In genomic region chr2:105375261-105375660, GRCm38 (mm10) we compare ENCODE assay signal across 22 mouse cellular contexts. TPM values are rescaled to one million over a fixed set of nuclear protein-coding genes. Genes with fewer than 3 reads are reported as not detected.
DNase-seq lines count a peak whose midpoint lies in the region; ATAC-seq lines count a peak whose summit lies in the region.
"Had no signal": no experiment of that assay in that cellular context is flagged by ENCODE, and none has a peak within 500 bp of the region (broad histone marks: within the 10 kb centered on the region; RNA-seq: fewer than 3 reads in every experiment).

No protein-coding gene starts in this region.

- no peaks in the 10 kb centered on the region for H3K4me1 ChIP-seq in embryonic facial prominence, embryonic 11.5 days (ENCODE audit: control insufficient read depth, insufficient read depth, low read length)
- H3K4me1 ChIP-seq in embryonic facial prominence, embryonic 10.5 days: peaks cover 12% of the 10 kb centered on the region
- no peaks in the 10 kb centered on the region for H3K4me1 ChIP-seq in intestine, embryonic 15.5 days (replicated peaks)

- no peaks in the 10 kb centered on the region for H3K9me3 ChIP-seq in embryonic facial prominence, embryonic 11.5 days (replicated peaks; ENCODE audit: control insufficient read depth, low read length)
- no peaks in the 10 kb centered on the region for H3K9me3 ChIP-seq in embryonic facial prominence, embryonic 10.5 days
- no peaks in the 10 kb centered on the region for H3K9me3 ChIP-seq in intestine, embryonic 15.5 days
- H3K9me3 ChIP-seq: forebrain, embryonic 10.5 days; G1E; heart, embryonic 13.5 days had no signal

- no peak overlapping the region for H3K27ac ChIP-seq in embryonic facial prominence, embryonic 11.5 days (replicated peaks; ENCODE audit: low read depth, low read length)
- H3K27ac ChIP-seq in embryonic facial prominence, embryonic 10.5 days (replicated peaks): no peak overlapping the region
- no peak overlapping the region for H3K27ac ChIP-seq in intestine, embryonic 15.5 days
- H3K27ac ChIP-seq: forebrain, embryonic 10.5 days; gastrocnemius, adult 2 months; heart, embryonic 13.5 days had no signal

- no peak overlapping the region for H3K4me2 ChIP-seq in embryonic facial prominence, embryonic 11.5 days (ENCODE audit: low read depth, low read length)
- no peak overlapping the region for H3K4me2 ChIP-seq in intestine, embryonic 15.5 days (replicated peaks)
- H3K4me2 ChIP-seq: heart, embryonic 13.5 days had no signal

- H3K9ac ChIP-seq in embryonic facial prominence, embryonic 11.5 days (replicated peaks; ENCODE audit: low read length): no peak overlapping the region
- no peak overlapping the region for H3K9ac ChIP-seq in intestine, embryonic 15.5 days
- H3K9ac ChIP-seq: heart, embryonic 13.5 days had no signal

- no peak for ATAC-seq in embryonic facial prominence, embryonic 11.5 days (replicated peaks; ENCODE audit: insufficient number of reproducible peaks, low FRiP score, low TSS enrichment, low read depth)
- peak; percentile 78 for ATAC-seq in intestine, embryonic 15.5 days
- ATAC-seq: CD4-positive, CD25-positive, alpha-beta regulatory T cell, adult 4 months; forebrain, embryonic 14.5 days; hindbrain, embryonic 16.5 days; inflammation-experienced regulatory T-cells, adult 6 months had no signal

- H3K36me3 ChIP-seq in embryonic facial prominence, embryonic 11.5 days (replicated peaks; ENCODE audit: control insufficient read depth, insufficient read depth, low read depth, low read length): no peaks in the 10 kb centered on the region
- no peaks in the 10 kb centered on the region for H3K36me3 ChIP-seq in embryonic facial prominence, embryonic 10.5 days (replicated peaks)
- H3K36me3 ChIP-seq in intestine, embryonic 15.5 days: no peaks in the 10 kb centered on the region
- H3K36me3 ChIP-seq: forebrain, embryonic 10.5 days; G1E; heart, embryonic 13.5 days had no signal

- WGBS in embryonic facial prominence, embryonic 11.5 days: 87% methylated on average over 7 of the region's 7 CpGs
- WGBS in embryonic facial prominence, embryonic 10.5 days: 89% methylated on average over 7 of the region's 7 CpGs
- WGBS in intestine, embryonic 15.5 days: 82% methylated on average over 7 of the region's 7 CpGs

- DNase-seq in embryonic facial prominence, embryonic 11.5 days (ENCODE audit: low spot score): peak; percentile 18
- no peak for DNase-seq in embryonic facial prominence, embryonic 10.5 days (ENCODE audit: low spot score)
- DNase-seq in urinary bladder, postnatal 14 days (ENCODE audit: low spot score): peak; percentile 49
- DNase-seq in urinary bladder, postnatal 36 days (ENCODE audit: low spot score in 2 of 2): no peak
- DNase-seq in adrenal gland, adult 18-20 months (ENCODE audit: low spot score in 2 of 2): no peak
- no peak for DNase-seq in cerebellum, postnatal 25 days
- DNase-seq: adrenal gland, adult 2 months; adrenal gland, postnatal 36 days; B cell, adult 2 months; cerebellum, adult 2 months; cerebellum, postnatal 10 days; gastrocnemius, postnatal 25 days; heart, postnatal 36 days had no signal

- no peak overlapping the region for H3K4me3 ChIP-seq in embryonic facial prominence, embryonic 11.5 days (ENCODE audit: low read depth, low read length)
- H3K4me3 ChIP-seq in embryonic facial prominence, embryonic 10.5 days: no peak overlapping the region
- no peak overlapping the region for H3K4me3 ChIP-seq in intestine, embryonic 15.5 days (replicated peaks)
- H3K4me3 ChIP-seq: forebrain, embryonic 10.5 days; gastrocnemius, adult 2 months; heart, embryonic 13.5 days had no signal

- H3K27me3 ChIP-seq in embryonic facial prominence, embryonic 11.5 days (ENCODE audit: control insufficient read depth, insufficient read depth, low read length): no peaks in the 10 kb centered on the region
- peaks cover 13% of the 10 kb centered on the region for H3K27me3 ChIP-seq in embryonic facial prominence, embryonic 10.5 days (replicated peaks; ENCODE audit: low read depth, poor library complexity, severe bottlenecking)
- peaks cover 3% of the 10 kb centered on the region; the same call in 1 of the 2 replicates for H3K27me3 ChIP-seq in intestine, embryonic 15.5 days (replicated peaks)

RNA-seq across cellular contexts. Expression of gene Rcn1, which starts 23.9 kb away (rescaled TPM):
- 151 and 160 TPM in 2 replicates for polyA plus RNA-seq in embryonic facial prominence, embryonic 11.5 days (2014; fragmentation: Nextera tagmentation; extraction: Ambion mirVana)
- polyA plus RNA-seq in embryonic facial prominence, embryonic 10.5 days (2016; fragmentation: Nextera tagmentation; extraction: Ambion mirVana): 114 and 116 TPM in 2 replicates
- polyA plus RNA-seq in intestine, embryonic 15.5 days (2015; fragmentation: Nextera tagmentation; extraction: Ambion mirVana): 125 and 137 TPM in 2 replicates
- total RNA-seq in adrenal gland, adult 18-20 months (2021): 100 to 1,000 TPM in 1 of 2 experiments, 10 to 100 TPM in 1; 30.5 to 203 TPM

Comparison
In these comparisons a context has a peak if more than half of its experiments do, and no peak if none do; other contexts are left out.
1. DNase-seq: peak in embryonic facial prominence, embryonic 11.5 days (single experiment) and urinary bladder, postnatal 14 days (single experiment); none in embryonic facial prominence, embryonic 10.5 days (single experiment), urinary bladder, postnatal 36 days (0 of 2), adrenal gland, adult 18-20 months (0 of 2) and cerebellum, postnatal 25 days (0 of 2).